Mouse (Mus musculus) thymus, adult 18-20 months (tissue): Measurements from ENCODE around the gene Crygb.

Experiments
- DNase-seq, 2 experiments: peaks; one replicate each; pipeline ENCODE4 v3.0.0; 2022; ENCODE audit warnings: mixed read lengths in 2 of 2

The Crygb gene

GRCm38 (mm10) chr1:65082188-65082587, at the start of gene Crygb:
Crygb (minus strand) TSS chr1:65082288.
- no peak for DNase-seq

DNA sequence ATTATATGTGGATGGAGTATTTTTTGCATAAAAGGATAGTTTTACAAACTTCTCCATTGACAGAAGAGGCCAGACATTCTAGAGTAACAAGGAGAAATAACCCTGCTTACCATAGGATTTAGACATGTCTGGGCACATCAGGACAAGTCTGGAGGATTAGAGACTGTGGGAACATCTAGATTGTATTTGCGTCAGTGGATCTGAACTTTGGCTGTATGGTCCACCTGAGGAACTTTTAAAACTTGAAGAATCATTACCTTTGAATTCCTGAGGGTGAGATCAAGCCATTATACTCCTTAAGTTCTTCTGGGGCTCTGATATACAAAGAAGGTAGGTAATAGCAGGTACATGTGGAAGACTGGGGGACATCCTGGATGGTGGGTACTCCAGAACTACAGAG, 49.6 kb upstream of the Crygb start:
- DNase-seq = no peak

GRCm38 (mm10) chr1:65130226-65130625, 48.1 kb upstream of the Crygb start:
- DNase-seq = no peak

DNA sequence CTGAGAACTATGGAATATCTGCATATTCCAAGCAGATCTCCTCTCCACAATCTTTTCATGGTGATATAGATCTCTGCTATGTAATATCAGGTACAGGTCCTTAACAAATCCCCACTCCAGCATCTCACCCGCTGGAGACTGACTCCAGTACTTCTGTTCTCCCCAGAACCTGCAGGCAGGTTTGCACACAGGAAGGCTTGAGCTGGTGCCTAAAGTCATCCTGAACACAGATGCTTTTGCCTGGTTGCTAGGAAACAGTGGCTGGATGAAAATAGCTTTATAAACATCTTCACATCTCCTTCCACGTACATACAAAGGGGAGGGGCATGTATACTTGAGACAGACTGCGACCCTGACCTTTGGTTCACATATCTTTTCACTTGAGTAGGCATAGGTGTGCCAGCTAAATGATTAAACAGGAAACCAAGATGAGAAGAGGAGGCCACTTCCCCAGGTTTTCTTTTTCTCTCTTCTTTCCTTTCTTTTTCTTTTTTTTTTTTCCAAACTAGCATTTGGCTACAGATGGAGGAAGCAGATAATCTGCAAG, 47.6 kb upstream of the Crygb start:
- DNase-seq = no peak

- DNase-seq = no peak
These were observed 40.7 kb upstream of the Crygb start, which contains the start of gene D630023F18Rik for GRCm38 (mm10) chr1:65122574-65123372. D630023F18Rik (minus strand) TSS chr1:65123214.

DNA sequence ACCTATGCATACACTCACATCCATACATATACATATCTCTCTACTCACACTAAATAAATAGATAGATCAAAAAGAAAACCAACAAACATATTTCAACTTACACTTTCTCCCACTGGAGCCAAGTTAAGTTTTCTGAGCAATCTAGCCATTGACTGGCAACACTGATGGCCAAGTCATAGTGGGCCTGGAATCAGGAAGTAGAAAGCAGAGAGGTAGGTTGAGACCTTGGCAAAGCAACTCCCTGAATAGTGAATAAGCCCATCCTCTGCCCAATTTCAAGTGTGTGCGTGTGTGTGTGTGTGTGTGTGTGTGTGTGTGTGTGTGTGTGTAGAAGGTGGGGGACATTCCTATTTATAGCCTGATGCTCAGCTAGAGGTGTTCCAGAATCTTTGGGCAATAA, 37.4 kb upstream of the Crygb start, which contains the start of gene Gm28845:
Gm28845 (minus strand) TSS at position 121 of the 400 bp plus-strand sequence.
- no peak for DNase-seq

DNA sequence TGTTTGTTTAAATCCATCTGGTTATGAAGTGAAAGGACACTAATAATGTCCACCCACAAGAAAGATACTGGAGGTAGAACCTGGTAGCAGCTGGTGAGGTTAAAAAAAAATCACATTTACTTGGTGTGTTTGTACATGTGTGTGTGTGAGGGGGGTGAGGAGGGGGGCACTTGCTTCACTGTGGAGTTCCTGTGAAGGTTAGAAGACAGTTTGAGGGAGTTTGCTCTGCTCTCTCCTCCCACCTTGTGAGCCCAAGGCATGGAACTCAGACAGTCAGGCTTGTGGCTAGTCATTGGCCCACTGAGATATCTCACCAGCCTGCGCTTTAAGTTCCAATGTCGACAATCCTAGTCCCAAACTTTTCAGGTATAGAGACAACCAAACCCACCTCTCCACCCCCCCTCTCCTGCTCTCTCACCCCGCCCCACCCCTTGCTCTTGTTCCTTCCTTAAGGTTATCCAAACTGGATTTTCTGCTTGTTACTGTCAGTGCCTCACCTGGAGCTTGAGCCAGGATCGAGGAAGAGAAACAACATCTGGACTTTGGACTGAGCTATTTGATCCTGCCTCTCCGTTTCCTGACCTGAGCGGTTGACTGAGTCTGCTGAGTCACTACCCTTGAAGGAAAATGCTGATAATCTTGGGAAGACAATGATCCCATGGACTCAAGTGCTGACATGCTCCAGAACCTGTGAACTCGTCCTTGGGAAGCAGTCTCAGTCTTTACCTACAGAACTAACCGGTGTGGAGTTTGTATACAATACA, 36.2 kb upstream of the Crygb start:
- no peak for DNase-seq

DNA sequence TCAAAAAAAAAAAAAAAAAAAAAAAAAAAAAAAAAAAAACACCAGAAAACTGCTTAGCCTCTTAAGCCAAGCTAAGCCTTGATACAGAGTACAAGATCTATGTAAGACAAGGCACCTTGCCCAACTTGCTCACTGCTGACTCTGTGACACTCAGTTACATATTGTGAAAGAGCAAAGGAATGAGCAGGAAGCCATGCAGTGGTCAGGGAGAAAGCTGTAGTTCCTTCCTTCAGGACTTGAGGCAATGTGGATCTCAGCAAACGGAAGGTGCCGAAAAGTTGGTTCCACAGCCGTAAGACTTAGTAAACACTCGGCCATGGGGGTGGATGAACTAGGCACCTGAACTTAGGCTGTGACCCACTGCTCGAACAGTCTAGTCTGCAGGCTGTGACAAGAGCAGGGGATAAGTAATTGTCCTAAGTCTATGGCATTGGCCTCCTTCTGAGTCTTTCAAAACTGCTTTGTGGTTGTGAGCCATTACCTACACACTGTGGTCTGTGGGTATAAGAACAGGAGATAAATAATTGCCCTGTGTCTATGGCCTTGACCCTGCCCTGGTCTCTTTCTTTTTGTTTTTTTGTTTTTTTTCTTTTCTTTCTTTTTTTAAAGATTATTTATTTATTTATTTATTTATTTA, 31.6 kb upstream of the Crygb start:
- DNase-seq = no peak

- no peak for DNase-seq
These were observed 30.7 kb upstream of the Crygb start for GRCm38 (mm10) chr1:65112807-65113196.

- no peak for DNase-seq
These were observed 30.1 kb upstream of the Crygb start for GRCm38 (mm10) chr1:65112031-65112806.

DNA sequence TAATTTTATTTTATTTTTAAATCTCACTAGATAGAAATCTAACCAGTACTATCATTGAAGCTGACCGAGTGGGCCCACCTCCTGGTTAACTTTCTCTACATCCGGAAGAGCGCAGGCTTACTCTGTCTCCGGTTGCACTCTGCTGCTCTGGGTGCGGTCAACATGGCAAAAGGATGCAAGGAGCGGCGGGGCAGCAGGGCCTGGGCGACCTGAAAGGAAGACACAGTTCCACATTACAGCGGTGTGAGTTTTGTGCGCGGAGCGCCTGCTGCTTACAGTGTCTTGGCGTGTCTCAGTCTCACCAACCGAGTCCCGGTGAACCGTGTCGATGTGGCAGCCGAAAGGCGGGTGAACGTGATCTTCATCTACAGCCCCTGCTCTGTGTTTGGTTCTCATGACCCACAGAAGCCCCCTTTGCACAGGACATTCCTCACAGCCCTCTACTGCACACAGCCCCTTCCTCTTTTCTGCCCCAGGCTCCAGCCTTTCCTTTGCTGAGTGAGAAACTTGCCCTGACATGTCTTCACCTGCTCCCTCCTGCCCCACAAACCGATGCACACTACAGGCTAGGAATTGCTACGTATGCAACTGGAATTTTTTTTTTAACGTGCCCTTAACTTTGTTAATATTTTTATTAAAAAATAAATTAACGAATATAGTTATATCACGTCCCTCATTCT, 27.8 kb upstream of the Crygb start:
- no peak for DNase-seq

DNA sequence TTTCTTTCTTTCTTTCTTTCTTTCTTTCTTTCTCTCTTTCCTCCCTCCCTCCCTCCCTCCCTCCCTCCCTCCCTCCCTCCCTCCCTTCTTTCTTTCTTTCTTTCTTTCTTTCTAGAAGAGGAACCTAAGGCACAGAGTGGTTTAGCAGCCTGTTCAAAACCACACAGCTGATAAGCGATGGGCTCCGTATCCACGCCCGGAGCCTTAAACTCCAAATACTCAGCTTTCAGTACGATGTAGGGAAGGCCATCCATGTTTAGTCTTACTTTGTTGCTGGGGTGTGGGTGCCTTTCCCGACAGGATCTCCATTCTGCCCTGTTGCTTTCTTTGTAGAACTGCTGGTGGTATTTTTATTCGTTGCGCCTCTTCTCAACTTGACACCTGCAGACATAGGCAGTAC, 27.1 kb upstream of the Crygb start:
- no peak for DNase-seq

- DNase-seq = no peak
These were observed 25.7 kb upstream of the Crygb start for GRCm38 (mm10) chr1:65107654-65108279.

GRCm38 (mm10) chr1:65103273-65103672, 21.2 kb upstream of the Crygb start, which contains the start of gene Cryga:
Cryga (minus strand) TSS chr1:65103373.
- no peak for DNase-seq

- no peak for DNase-seq
These were observed 14.9 kb upstream of the Crygb start for GRCm38 (mm10) chr1:65096953-65097352.

- DNase-seq = no peak
These were observed 9.5 kb upstream of the Crygb start for GRCm38 (mm10) chr1:65091566-65091965.

GRCm38 (mm10) chr1:65090370-65090769, 8.3 kb upstream of the Crygb start:
- DNase-seq = no peak

DNA sequence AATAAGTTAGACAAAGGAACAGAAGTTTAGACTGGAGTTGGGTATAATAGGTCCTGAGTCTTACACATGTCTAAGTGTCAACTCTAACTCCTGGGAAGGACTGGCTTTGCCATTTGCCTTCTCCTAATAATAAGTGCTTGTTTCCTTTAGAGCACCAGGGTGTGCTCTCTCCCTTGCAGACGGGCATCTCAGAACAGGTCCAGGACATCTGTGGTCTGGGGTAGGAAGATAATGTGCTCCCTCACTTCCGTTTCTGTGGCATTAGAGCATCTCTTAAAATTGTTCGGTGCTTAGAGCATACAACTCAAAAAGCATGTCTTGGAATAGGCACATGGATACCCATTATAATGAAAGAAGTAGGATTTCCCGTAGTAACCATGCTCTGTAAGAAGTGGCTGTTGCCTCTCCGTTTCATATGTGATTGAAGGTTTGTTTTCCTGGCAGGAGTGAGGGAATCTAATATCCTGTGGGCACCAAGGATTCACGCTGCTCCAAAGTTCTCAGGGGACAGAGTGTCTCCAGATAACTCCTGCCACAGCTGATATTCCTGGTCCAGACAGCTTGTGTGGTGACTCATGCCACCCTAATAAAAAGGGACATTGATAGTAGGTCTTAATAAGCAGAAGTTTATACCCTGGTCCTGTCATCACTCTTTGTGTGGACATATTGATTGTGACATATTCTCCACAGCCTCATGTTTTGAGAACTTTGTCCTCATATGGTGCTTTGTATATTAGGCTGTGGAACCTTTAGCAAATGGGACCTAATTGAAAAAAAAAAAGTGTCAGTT, 6.7 kb upstream of the Crygb start:
- DNase-seq = no peak

DNA sequence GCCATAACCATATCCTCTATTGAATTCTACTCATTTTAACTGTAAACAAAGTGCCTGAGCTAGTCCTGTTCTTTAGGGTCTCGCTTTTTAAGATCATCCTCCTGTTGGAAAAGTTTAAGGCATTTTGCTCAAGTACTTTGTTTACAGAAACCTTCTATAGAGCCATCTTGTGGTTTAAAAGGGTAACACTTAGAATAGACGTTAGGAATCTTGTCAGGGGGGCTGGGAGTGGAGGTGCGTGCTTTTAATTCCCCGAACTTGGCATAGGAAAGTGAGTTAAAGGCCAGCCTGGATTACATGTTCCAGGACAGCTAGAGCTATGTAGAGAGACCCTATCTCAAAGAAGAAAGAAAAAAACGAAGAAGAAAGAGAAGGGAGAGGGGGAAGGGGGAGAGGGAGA, 6.5 kb downstream of the Crygb start:
- no peak for DNase-seq

- no peak for DNase-seq
These were observed 8.5 kb downstream of the Crygb start, which contains the start of gene Crygc for GRCm38 (mm10) chr1:65073589-65073988. Crygc (minus strand) TSS chr1:65073689.
